Mouse (Mus musculus) limb, embryonic 15.5 days (tissue): ENCODE results near the gene Gpr146. TPM values are rescaled to one million over a fixed set of nuclear protein-coding genes. Genes with fewer than 3 reads are reported as not detected.

Experiments
- ATAC-seq: fragments of 200-750 bp; cut with Nextera tagmentation; 2 replicates; pipeline ENCODE4 v1.8.0; 2017; ENCODE audit warnings: low read depth, moderate TSS enrichment; ENCODE audit not compliant: insufficient number of reproducible peaks, low FRiP score, low TSS enrichment
- H3K27ac ChIP-seq: fragments of 300-500 bp; sonication (generic); 2 replicates; pipeline ENCODE4 v1.5.1; 2015; ENCODE audit warnings: moderate library complexity, mild to moderate bottlenecking, inconsistent platforms
- H3K27me3 ChIP-seq: fragments of 300-500 bp; sonication (generic); 2 replicates; pipeline ENCODE4 v1.6.1; 2015; ENCODE audit warnings: inconsistent platforms
- H3K36me3 ChIP-seq: fragments of 300-500 bp; sonication (generic); 2 replicates; pipeline ENCODE4 v1.6.1; 2015; ENCODE audit warnings: inconsistent platforms
- H3K4me1 ChIP-seq: fragments of 300-500 bp; sonication (generic); 2 replicates; pipeline ENCODE4 v1.6.1; 2015; ENCODE audit warnings: inconsistent platforms
- H3K4me2 ChIP-seq: fragments of 300-500 bp; sonication (generic); 2 replicates; pipeline ENCODE4 v1.6.1; 2015; ENCODE audit warnings: mild to moderate bottlenecking, inconsistent platforms
- H3K4me3 ChIP-seq: fragments of 300-500 bp; sonication (generic); 2 replicates; pipeline ENCODE4 v1.5.1; 2015; ENCODE audit warnings: mild to moderate bottlenecking, inconsistent platforms
- H3K9ac ChIP-seq: fragments of 300-500 bp; sonication (generic); 2 replicates; pipeline ENCODE4 v1.6.1; 2015; ENCODE audit warnings: inconsistent platforms
- H3K9me3 ChIP-seq: fragments of 300-500 bp; sonication (generic); 2 replicates; pipeline ENCODE4 v1.6.1; 2016; ENCODE audit warnings: inconsistent platforms
- WGBS: fragments of 180-500 bp; shearing (Covaris S2); methylation state at CpG from one replicate; pipeline ENCODE4 v1.1.7; 2015; 5-methylcytosine and 5-hydroxymethylcytosine counted together
- polyA plus RNA-seq: library from polyadenylated mRNA; unstranded; fragments of >200 nt; fragmentation: Nextera tagmentation; extraction: Ambion mirVana; gene quantifications from 2 replicates; pipeline ENCODE4 v1.2.1, GENCODE M21; 2015

Gene Gpr146
- polyA plus RNA-seq, 1 experiment from 2014 or later, result 2.6 TPM

DNA sequence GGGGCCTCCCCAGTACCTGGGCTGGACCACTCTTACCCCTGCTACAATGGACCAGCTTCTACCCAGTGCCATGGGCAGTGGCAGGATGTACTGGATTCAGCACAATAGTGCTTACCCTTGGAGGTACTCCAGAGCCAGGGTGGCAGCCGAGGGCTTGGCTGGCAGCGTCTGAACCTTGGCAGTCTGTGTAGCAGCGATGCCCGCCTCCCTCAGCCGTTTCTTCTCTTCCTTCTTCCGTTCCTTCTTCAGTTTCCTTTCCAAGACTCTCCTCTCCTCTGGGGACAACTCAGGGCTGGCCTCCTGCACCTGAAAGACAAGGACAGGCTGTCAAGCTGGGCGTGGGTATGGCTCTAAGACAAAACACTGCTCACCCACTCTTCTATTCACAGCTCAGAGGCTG lies 13.6 kb upstream of the Gpr146 start:
- Histone ChIP-seq H3K9me3 (no peaks in the 10 kb centered on the region), H3K36me3 (peaks cover 16% of the 10 kb centered on the region), H3K4me3 (no peak overlapping the region), H3K27ac (no peak overlapping the region), H3K9ac (no peak overlapping the region), H3K4me1 (peaks cover 16% of the 10 kb centered on the region), H3K4me2 (no peak overlapping the region), H3K27me3 (no peaks in the 10 kb centered on the region)
- 69% methylated on average over 7 of the region's 7 CpGs for WGBS
- ATAC-seq, result no peak

DNA sequence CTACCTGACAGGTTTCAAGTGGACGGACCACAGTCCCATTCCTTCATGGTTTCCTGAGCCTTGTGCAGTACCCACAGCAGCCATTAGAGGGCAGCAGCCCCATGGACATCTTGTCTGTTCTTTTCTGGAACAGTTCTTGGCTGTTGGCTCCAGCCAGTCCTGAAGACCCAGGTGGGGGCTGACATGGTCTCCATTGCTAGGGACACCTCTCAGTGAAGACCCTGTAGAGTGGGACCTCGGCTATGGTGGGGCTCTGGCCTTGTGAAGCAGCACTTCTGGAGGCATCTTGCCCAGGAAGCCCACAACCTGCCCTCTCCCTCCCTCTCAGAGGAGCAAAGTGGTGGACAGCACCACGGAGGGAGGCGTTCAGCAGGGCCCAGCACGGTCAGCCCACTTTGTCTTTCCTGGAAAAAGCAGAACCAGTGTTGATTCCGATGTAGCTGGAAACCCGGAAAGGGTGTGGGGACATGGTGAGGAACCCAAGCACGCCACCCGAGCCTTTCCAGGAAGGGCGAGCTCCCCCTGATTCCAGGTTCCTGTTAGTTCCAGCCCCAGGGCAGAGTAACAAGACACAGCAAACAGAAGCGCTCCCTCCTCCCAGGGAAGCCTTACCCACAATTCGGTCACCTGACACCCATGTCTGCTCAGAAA lies 13.1 kb upstream of the Gpr146 start:
- H3K27ac ChIP-seq, result peak overlapping the region; percentile 22
- peaks cover 16% of the 10 kb centered on the region for H3K36me3 ChIP-seq
- no peaks in the 10 kb centered on the region for H3K9me3 ChIP-seq
- peak overlapping the region; percentile 20; the same call in 1 of the 2 replicates for H3K9ac ChIP-seq
- no peak overlapping the region for H3K4me3 ChIP-seq
- 32% methylated on average over 12 of the region's 12 CpGs for WGBS
- H3K4me2 ChIP-seq, result peak overlapping the region; percentile 20; the same call in 1 of the 2 replicates
- no peaks in the 10 kb centered on the region for H3K27me3 ChIP-seq
- no peak for ATAC-seq
- H3K4me1 ChIP-seq, result peaks cover 16% of the 10 kb centered on the region

DNA sequence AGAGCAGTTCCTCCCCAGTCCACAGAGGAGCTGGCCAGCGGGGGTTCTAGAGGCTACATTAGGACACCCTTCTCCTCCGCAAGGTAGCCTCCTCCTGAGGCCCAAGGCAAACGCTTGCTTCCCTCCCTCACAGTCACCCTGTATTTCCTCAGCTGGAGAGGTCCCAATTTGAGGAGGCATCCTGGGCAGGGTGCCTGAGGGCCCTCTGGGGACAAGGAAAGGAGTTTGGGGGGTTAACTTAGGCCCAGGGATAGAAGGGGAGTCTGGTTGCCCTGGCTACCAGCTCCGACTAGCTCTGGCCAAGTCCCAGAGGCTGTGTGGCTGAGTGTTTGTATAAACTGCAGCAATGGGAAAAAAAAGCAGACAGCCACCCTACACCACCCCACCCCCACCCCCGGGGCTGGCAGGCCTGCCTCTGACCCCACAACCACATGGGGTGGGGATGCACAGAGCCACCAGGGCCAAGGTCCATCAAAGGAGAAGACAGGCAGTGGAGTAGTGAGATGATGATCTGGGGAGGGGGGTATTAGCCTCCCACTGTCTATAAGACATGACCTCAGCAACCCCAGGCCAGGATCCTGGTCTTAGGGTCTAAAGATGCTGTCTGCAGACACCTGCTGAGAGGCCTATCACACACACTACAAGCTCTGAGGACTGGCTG lies 12.5 kb upstream of the Gpr146 start:
- Histone ChIP-seq H3K27me3 (no peaks in the 10 kb centered on the region), H3K4me2 (peak overlapping the region; percentile 20; the same call in 1 of the 2 replicates), H3K4me3 (no peak overlapping the region), H3K9ac (peak overlapping the region; percentile 20; the same call in 1 of the 2 replicates), H3K4me1 (peaks cover 16% of the 10 kb centered on the region), H3K27ac (peak overlapping the region; percentile 22), H3K9me3 (no peaks in the 10 kb centered on the region), H3K36me3 (peaks cover 16% of the 10 kb centered on the region)
- ATAC-seq, result no peak
- WGBS, result 28% methylated on average over 5 of the region's 5 CpGs

DNA sequence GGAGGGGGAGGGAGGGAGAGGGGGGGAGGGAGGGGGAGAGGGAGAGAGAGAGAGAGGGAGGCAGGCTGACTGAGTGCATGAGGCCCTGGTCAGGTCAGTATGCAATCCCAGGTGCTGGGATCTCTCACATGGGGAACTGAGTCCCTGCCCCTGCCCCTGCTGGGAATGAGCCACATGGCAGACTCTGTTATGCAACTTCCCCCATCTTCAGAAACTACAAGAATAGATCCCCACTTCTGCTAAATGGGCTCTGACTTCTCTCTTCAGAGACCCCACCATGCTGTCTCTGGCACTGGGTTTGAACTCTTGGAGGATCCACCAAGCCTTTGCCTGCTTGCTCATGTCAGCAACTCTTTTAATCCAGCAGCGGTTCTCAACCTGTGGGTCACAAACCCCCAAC lies 11.7 kb upstream of the Gpr146 start:
- no peaks in the 10 kb centered on the region for H3K9me3 ChIP-seq
- ATAC-seq, result no peak
- WGBS, result 86% methylated on average over 1 of the region's 1 CpGs
- H3K27me3 ChIP-seq, result no peaks in the 10 kb centered on the region
- peaks cover 10% of the 10 kb centered on the region for H3K36me3 ChIP-seq
- no peak overlapping the region for H3K9ac ChIP-seq
- no peak overlapping the region for H3K27ac ChIP-seq
- no peak overlapping the region for H3K4me3 ChIP-seq
- H3K4me1 ChIP-seq, result peaks cover 19% of the 10 kb centered on the region
- H3K4me2 ChIP-seq, result no peak overlapping the region

DNA sequence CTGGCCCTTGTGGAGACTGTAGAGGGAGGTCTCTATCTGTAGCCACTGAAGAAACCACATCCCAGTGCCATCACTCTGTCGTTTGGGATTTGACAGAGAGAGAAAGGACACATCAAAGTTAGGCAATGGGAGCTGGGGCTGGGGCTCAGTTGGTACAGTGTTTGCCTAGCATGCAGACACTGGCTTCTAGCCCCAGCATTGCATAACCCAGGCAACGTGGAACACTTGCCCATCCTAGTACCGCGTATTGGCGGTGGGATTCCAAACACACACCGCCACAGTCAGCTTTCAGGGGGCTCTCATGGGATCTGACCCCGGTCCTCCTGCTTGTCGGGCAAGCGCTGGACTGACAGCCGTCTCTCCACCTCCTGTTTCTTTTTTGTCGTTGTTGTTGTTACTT lies 11.0 kb upstream of the Gpr146 start:
- WGBS, result 81% methylated on average over 11 of the region's 11 CpGs
- H3K4me1 ChIP-seq, result peaks cover 25% of the 10 kb centered on the region
- no peak overlapping the region for H3K9ac ChIP-seq
- H3K4me2 ChIP-seq, result no peak overlapping the region
- no peak overlapping the region for H3K4me3 ChIP-seq
- ATAC-seq, result no peak
- H3K36me3 ChIP-seq, result peaks cover 10% of the 10 kb centered on the region
- no peak overlapping the region for H3K27ac ChIP-seq
- H3K27me3 ChIP-seq, result no peaks in the 10 kb centered on the region
- H3K9me3 ChIP-seq, result no peaks in the 10 kb centered on the region

DNA sequence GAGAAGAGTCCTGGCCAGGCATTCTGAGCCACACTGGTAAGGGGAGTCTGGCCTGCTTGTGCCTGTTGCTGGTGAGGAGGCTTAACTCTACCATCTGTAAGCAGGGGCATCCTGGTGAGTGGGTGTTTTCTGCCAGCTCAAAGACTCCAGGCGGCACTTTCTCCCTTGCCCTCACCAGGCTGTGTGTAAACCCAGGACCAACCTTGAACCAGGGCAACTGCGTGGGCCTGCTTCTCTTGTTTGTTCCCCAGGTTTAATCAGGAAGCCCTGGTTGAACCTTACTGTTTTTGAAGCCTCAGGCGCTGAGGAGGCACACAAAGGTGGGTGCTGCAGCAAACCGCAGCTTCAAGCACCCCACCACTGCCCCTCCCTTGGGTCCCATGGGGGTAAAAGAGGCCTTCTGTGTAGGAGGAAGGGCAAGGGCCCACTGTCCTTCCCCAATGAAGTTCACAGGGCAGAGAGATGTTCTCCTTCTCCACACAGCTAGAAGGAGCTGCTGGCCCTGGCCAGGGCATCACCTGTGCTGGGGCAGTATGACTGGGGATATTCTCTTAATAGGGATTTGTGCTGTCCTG lies 9.5 kb upstream of the Gpr146 start:
- Histone ChIP-seq H3K4me2 (no peak overlapping the region), H3K9me3 (no peaks in the 10 kb centered on the region), H3K36me3 (peaks cover 4% of the 10 kb centered on the region; the same call in 1 of the 2 replicates), H3K4me3 (no peak overlapping the region), H3K27ac (no peak overlapping the region), H3K9ac (no peak overlapping the region), H3K4me1 (peaks cover 32% of the 10 kb centered on the region), H3K27me3 (no peaks in the 10 kb centered on the region)
- ATAC-seq, result no peak
- 84% methylated on average over 4 of the region's 4 CpGs for whole genome bisulfite sequencing

DNA sequence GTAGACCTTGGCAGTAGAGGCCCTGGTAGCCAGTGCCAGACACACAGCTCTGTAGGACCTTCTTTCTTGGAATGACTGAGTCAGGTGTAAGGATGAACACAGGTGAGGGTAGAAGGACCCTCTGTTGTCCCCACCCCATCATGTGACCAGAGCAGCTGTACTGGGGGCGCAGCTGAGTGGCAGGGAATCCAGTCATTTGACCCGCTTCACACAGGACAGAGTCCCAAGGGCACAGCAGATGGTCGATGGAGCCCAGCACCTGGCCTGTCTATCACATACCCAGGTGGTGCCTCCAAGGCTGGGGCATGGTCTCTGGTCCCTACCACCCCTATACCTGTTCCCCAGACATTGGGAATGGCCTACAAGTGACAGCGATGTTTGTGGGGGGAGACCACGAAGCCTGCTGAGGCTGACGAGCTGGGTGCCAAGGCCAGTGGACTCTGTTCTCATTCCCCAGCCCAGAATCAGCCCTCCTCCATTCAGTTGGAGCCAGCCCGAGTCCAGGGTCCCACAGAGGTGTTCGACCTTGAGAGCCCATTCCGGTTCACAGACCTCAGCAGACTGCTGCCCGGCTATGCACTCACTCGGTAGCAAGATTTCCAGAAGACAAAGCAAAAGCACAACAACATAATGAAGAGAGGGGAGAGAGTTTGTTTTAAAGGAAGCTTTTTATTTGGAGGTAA lies 8.7 kb upstream of the Gpr146 start:
- H3K4me1 ChIP-seq, result peaks cover 32% of the 10 kb centered on the region
- H3K36me3 ChIP-seq, result peaks cover under 1% of the 10 kb centered on the region; the same call in 1 of the 2 replicates
- WGBS, result 82% methylated on average over 11 of the region's 11 CpGs
- no peaks in the 10 kb centered on the region for H3K9me3 ChIP-seq
- H3K9ac ChIP-seq, result no peak overlapping the region
- no peak overlapping the region for H3K4me2 ChIP-seq
- H3K4me3 ChIP-seq, result no peak overlapping the region
- ATAC-seq, result no peak; the same call in 1 of the 2 replicates
- H3K27me3 ChIP-seq, result no peaks in the 10 kb centered on the region
- H3K27ac ChIP-seq, result no peak overlapping the region

DNA sequence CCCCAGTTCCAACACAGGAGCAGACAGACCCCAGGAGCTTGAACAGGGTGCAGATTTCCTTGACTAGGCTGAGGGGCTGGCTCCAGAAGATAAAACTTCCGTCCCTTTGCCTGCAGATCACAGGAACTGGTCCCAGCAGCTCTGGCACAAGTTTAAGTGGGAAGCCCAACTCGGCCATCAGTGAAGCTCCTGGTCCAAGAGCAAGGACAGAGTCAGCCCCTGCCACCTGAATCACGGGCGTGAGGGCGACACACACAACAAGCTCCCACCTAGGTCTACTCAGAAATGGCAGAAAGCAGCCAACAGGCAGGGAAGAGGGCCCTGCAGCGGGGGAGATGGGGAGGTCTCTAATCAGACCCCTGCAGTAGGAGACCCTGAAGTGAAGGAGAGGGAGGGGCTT lies 7.2 kb upstream of the Gpr146 start:
- no peak overlapping the region for H3K9ac ChIP-seq
- no peaks in the 10 kb centered on the region for H3K9me3 ChIP-seq
- no peaks in the 10 kb centered on the region for H3K27me3 ChIP-seq
- H3K4me2 ChIP-seq, result no peak overlapping the region
- WGBS, result 88% methylated on average over 6 of the region's 6 CpGs
- ATAC-seq, result no peak
- H3K27ac ChIP-seq, result no peak overlapping the region
- peaks cover 21% of the 10 kb centered on the region for H3K4me1 ChIP-seq
- H3K4me3 ChIP-seq, result no peak overlapping the region
- no peaks in the 10 kb centered on the region for H3K36me3 ChIP-seq

DNA sequence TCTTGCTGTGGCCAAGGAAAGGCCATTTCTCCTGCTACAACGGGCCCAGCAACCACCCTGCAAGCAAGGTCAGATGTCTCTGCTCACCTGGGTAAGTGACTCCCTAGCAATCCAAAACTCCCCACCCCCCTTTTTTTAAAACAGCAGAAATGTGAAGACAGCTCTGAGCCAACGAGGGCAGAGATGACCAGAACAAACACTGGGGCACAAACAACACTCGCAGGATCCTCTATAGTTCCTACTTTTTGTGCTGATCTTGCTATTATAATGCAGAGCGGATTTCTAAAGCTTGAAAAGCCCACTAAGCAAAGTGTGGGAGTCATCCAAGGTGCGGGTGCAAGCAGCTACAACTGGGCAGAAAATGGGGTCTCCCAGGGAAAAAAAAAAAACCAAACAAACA lies 6.4 kb upstream of the Gpr146 start:
- H3K27me3 ChIP-seq, result no peaks in the 10 kb centered on the region
- peaks cover 19% of the 10 kb centered on the region for H3K4me1 ChIP-seq
- peak overlapping the region; percentile 76 for H3K4me2 ChIP-seq
- 60% methylated on average over 5 of the region's 5 CpGs for WGBS
- H3K27ac ChIP-seq, result no peak overlapping the region
- H3K9me3 ChIP-seq, result no peaks in the 10 kb centered on the region
- no peak for ATAC-seq
- peak overlapping the region; percentile 82 for H3K9ac ChIP-seq
- H3K4me3 ChIP-seq, result peak overlapping the region; percentile 61
- no peaks in the 10 kb centered on the region for H3K36me3 ChIP-seq

DNA sequence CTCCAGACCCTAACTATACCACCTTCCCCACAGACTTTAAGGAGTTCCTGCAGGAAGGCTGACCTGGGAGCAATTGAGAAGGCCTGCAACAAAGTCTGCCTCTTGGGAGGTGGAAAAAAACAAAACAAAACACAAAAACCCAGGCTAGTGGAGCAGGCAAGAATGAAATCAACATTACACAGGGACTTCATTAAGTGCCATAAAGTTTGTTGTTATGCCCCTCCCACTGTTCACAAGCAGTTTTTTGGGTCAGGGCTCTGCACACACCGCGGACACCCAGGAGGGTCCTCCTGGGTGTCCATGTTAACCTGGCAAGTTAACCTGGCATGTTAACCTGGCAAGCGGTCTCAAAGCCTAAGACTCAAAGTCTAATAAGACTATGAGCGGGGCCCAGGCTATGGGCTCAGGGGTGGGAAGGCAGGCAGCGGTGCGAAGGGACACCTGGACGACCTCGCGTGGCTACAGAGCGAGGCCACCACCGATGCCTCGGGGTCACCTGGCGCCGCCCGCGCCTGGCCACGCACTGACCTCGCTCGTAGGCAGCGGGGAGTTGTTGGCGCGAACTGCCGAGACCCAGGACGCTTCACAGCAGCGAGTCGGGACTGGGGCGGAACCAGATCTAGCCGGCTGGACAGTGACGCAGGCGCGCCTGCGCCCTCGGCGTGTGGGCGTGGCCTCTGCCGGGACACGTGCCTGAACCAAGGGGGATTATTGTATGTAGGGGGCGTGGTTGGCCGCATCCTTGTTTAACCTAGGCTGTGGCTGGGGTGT lies 5.7 kb upstream of the Gpr146 start:
- Histone ChIP-seq H3K27ac (peak overlapping the region; percentile 92), H3K9me3 (no peaks in the 10 kb centered on the region), H3K4me2 (peak overlapping the region; percentile 76), H3K4me3 (peak overlapping the region; percentile 61), H3K27me3 (no peaks in the 10 kb centered on the region), H3K4me1 (peaks cover 20% of the 10 kb centered on the region), H3K9ac (peak overlapping the region; percentile 82), H3K36me3 (no peaks in the 10 kb centered on the region)
- WGBS, result under 1% methylated on average over 39 of the region's 39 CpGs
- ATAC-seq, result peak; percentile 79

DNA sequence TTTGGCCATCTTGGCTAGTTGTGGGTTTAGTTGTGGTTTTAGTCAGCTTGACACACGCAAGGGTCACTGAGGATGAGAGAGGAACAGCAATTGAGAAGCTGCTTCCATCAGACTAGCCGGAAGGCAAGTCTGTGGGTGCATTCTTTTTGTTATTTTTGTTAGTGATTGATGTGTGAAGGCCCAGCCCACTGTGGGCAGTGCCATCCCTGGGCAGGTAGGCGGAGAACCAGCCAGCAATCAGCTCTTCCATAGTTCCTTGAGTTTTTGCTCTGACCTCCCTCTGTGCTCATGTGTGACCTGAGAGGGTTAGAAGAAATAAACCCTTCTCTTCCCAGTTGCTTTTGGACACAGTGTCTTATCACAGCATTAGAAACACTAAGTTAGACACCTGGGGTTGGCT lies 4.4 kb upstream of the Gpr146 start:
- 78% methylated on average over 3 of the region's 3 CpGs for WGBS
- Histone ChIP-seq H3K36me3 (no peaks in the 10 kb centered on the region), H3K9ac (no peak overlapping the region), H3K27me3 (no peaks in the 10 kb centered on the region), H3K4me2 (no peak overlapping the region), H3K4me1 (peaks cover 33% of the 10 kb centered on the region), H3K4me3 (no peak overlapping the region), H3K9me3 (no peaks in the 10 kb centered on the region), H3K27ac (no peak overlapping the region)
- ATAC-seq, result no peak
